Mouse (Mus musculus) lung, postnatal 10 days (tissue): ENCODE data around the gene Fkbp10.

Experiments
- DNase-seq: peaks from one replicate; pipeline ENCODE4 v3.0.0; 2021

Gene Fkbp10

GRCm38 (mm10) chr11:100413541-100413940 lies 2.0 kb upstream of the Fkbp10 start:
- DNase-seq = no peak

- DNase-seq = peak; percentile 92
These were observed 1.2 kb upstream of the Fkbp10 start, which contains the start of gene P3h4 for GRCm38 (mm10) chr11:100414021-100414913. TSS of gene P3h4 (minus strand) at chr11:100414836.

GRCm38 (mm10) chr11:100421537-100421936 lies 6.0 kb downstream of the Fkbp10 start:
- no peak for DNase-seq

- DNase-seq = no peak
These were observed 8.3 kb downstream of the Fkbp10 start for GRCm38 (mm10) chr11:100423836-100424235.

- peak; percentile 83 for DNase-seq
These were observed 10.4 kb downstream of the Fkbp10 start for GRCm38 (mm10) chr11:100425851-100426250.

- no peak for DNase-seq
These were observed 11.3 kb downstream of the Fkbp10 start for GRCm38 (mm10) chr11:100426820-100427219.

GRCm38 (mm10) chr11:100428612-100429199 lies 13.2 kb downstream of the Fkbp10 start:
- DNase-seq = no peak

GRCm38 (mm10) chr11:100430052-100430451 lies 14.6 kb downstream of the Fkbp10 start:
- no peak for DNase-seq

- DNase-seq = no peak
These were observed 16.5 kb downstream of the Fkbp10 start for GRCm38 (mm10) chr11:100432002-100432401.

- DNase-seq = no peak
These were observed 20.3 kb downstream of the Fkbp10 start for GRCm38 (mm10) chr11:100435678-100436246.

- DNase-seq = no peak
These were observed 22.4 kb downstream of the Fkbp10 start for GRCm38 (mm10) chr11:100437901-100438300.

GRCm38 (mm10) chr11:100440691-100441522 lies 25.4 kb downstream of the Fkbp10 start:
- DNase-seq = peak; percentile 93

GRCm38 (mm10) chr11:100441797-100442196 lies 26.3 kb downstream of the Fkbp10 start, which contains the start of the genes Nt5c3b and Klhl10:
TSS of gene Nt5c3b (minus strand) at chr11:100441808.
TSS of gene Klhl10 (plus strand) at chr11:100441917.
- no peak for DNase-seq

- DNase-seq = no peak
These were observed 27.1 kb downstream of the Fkbp10 start for GRCm38 (mm10) chr11:100442625-100443024.

GRCm38 (mm10) chr11:100457247-100457646 lies 41.8 kb downstream of the Fkbp10 start:
- no peak for DNase-seq

GRCm38 (mm10) chr11:100457711-100458110 lies 42.2 kb downstream of the Fkbp10 start:
- no peak for DNase-seq

GRCm38 (mm10) chr11:100462699-100463098 lies 47.2 kb downstream of the Fkbp10 start:
- DNase-seq = no peak

- DNase-seq = no peak
These were observed 49.8 kb downstream of the Fkbp10 start for GRCm38 (mm10) chr11:100465229-100465792.

- no peak for DNase-seq
These were observed 50.3 kb downstream of the Fkbp10 start for GRCm38 (mm10) chr11:100465833-100466232.

- DNase-seq = no peak
These were observed 56.1 kb downstream of the Fkbp10 start for GRCm38 (mm10) chr11:100471352-100472196.

- DNase-seq = peak; percentile 92
These were observed 56.9 kb downstream of the Fkbp10 start, which contains the start of gene Klhl11 for GRCm38 (mm10) chr11:100472197-100472934. TSS of gene Klhl11 (minus strand) at chr11:100472741.
